Mouse (Mus musculus): ENCODE data around the gene Tkfc.
"Not testable (repeated sequence)": the region's sequence is repeated elsewhere in the genome, so short reads cannot be mapped to it uniquely, and the experiment has no call there.

Gene Tkfc

GRCm38 (mm10) chr19:10587231-10587630 is 18.2 kb downstream of the Tkfc start:
- no peak for DNase-seq

GRCm38 (mm10) chr19:10585112-10585511 is 20.3 kb downstream of the Tkfc start:
- DNase-seq, result no peak

DNA sequence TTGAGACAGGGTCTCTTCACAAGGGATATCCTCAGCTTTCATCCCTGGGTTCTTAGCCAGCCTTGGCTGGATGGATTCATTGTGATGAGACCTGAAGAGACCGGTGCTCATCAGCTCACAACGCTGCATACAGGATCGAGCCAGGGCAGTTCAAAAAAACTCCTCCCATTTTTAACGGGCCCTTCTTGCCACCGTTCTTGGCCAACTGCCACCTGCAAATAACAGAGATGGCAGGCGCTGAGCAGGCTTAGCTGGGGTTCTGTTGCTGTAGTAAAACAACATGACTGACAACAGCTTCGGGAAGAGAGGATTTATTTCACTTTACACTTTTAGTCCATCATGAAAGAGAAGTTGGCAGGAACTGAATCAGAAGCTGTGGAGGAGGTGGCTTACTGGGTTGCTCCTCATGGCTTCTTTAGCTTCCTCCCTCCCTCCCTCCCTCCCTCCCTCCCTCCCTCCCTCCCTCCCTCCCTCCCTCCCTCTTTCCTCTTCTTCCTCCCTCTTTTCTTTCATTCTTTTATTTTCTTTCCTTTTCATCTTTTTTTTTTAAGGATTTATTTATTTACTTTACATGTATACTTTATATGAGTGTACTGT is 21.8 kb downstream of the Tkfc start:
- no peak for DNase-seq

DNA sequence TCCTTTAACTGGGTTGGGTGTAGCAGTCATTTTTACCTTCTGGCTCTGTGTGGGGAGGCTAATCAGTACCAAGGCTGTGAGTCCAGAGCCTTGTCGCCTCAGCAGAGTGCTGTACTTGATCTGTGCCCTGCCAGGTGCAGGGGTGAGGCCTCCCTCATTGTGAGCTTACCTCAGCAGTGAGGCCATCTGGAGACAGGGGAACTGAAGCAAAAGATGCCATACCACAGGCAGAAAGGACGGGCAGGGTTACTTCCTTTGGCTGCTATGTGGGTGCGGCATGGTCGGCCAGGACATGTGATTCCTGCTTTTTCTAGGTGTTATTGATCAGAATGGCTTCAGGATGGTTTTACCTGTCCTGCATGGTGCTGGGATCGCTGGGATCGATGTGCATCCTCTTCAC is 23.5 kb downstream of the Tkfc start:
- no peak for DNase-seq

DNA sequence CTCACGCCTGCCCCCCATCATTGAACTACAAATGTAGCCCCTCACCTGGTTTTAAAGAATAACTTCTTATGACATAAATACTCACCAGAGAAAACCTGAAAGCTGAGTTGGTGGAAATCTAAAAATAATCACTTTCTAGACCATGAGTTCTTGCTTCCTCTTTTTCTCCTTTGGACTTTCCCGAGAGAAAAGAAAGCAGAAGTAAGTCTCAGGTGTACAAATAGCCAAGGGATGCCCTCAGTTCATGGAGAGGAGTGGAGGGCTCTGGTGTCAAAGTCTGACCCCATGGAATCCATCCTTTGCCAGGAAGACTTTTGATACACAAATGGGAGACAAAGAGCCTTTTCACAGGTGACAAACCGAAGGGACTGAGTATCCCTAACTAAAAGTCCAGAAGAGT is 24.7 kb downstream of the Tkfc start:
- DNase-seq, result no peak

- DNase-seq, result no peak
These were observed 25.4 kb downstream of the Tkfc start for GRCm38 (mm10) chr19:10580102-10580501.

DNA sequence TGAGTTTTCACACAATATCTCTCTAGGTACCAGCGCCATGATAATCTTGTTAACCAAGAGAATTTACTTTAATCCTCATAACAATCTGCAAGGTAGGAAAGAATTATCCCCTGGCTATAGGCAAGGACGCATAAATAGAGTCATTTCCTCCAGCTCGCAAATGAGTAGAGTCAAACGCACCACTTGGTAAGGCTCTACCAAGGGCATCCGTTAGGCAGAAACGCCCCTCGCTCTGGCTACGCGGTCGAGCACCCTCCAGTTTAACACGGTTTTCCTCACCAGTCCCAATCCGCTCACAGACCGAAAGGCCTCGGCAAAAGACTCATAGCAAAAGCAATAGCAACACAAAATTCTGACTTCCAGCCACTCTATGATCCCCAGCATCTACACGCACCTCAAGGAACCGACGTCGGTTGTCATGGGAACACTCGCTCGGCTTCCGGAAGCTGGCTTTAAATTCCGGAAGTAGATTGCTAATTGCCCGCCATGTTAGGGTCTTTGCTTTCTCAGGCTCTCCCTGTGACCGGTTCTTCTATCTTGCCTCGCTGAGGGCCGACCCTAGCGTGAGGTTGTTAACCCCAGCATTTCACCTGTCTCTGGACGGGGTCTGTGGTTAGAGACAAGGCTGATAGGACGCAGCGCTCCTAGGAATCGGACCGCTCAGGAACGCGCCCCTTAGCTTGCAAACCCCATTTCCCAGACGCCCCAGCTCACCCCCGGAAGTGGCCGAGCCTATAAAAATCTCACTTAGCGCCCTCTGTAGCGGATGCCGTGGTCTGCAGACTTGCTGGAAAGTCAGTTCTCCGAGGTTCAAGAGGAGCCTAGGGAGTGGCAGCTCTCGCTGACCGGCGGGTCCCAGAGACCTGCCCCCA is 28.5 kb downstream of the Tkfc start, which contains the start of the genes Cyb561a3 and Tmem138:
Gene Cyb561a3 (plus strand): TSS at position 483 of the 872 bp plus-strand sequence.
Gene Tmem138 (minus strand): TSS at position 673 of the 872 bp plus-strand sequence.
- DNase-seq, result peak; percentile 97

- no peak for DNase-seq
These were observed 35.8 kb downstream of the Tkfc start for GRCm38 (mm10) chr19:10569627-10570026.

- DNase-seq, result no peak
These were observed 40.2 kb downstream of the Tkfc start for GRCm38 (mm10) chr19:10565217-10565616.

GRCm38 (mm10) chr19:10564278-10564677 is 41.2 kb downstream of the Tkfc start:
- no peak for DNase-seq

DNA sequence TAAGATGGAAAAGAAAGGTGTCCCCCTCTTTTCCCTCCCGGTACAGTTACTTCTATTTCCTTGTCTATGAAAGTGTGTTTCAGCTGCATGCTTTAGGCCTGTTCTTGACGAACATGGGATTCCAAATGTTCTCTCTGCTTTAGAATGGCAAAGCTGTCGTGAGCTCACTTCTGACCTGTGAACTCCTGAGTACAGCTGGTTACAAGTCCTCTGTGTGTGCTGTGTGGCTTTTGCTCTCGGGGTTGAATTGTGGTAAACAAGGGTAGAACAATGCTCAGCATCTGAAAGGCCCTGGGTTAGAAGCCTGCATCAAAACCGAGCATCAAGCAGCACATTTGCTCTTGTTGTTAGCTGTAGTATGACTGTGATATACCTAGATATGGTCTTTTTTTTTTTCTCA is 43.1 kb downstream of the Tkfc start:
- no peak for DNase-seq

DNA sequence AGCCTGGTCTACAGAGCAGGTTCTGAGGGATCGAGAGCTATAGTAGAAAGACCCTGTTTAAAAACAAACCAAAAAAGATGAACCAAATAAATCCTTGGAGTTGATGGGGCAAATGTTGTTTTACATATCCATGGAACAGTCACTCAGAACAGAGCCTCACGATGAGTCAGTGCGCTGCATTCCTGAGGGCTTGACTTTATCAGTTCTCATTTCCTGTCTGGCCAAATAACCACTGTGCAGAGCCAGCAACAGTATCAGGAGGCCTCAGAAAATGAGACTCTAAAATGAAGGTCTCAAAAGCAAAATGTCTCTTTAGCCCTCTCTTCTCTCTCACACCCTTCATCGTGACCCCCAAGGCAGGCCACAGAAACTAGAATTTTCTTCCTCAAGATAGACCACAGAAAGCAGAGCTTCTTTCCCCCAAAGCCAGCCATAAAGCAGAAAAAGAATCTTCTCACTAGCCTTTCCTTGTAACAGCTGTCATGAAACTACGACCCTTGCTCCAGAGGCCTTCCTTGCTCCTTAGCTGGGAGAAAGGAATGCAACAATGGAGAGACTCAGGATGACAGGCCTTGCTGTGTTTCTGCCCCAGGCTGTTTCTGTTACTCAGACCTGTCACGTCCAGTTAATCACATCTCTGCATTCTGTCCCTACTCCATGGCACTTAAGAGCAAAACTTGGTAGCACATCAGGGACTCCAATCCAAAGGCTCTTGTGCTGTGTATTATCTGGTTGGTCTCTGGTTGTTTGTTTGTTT is 43.7 kb downstream of the Tkfc start:
- DNase-seq, result peak; percentile 57

- DNase-seq, result peak; percentile 42
These were observed 45.3 kb downstream of the Tkfc start for GRCm38 (mm10) chr19:10560108-10560507.

GRCm38 (mm10) chr19:10557837-10558375 is 47.5 kb downstream of the Tkfc start:
- not testable (repeated sequence) for DNase-seq

- DNase-seq, result no peak
These were observed 48.0 kb downstream of the Tkfc start for GRCm38 (mm10) chr19:10557430-10557829.

GRCm38 (mm10) chr19:10557001-10557400 is 48.5 kb downstream of the Tkfc start:
- no peak for DNase-seq

DNA sequence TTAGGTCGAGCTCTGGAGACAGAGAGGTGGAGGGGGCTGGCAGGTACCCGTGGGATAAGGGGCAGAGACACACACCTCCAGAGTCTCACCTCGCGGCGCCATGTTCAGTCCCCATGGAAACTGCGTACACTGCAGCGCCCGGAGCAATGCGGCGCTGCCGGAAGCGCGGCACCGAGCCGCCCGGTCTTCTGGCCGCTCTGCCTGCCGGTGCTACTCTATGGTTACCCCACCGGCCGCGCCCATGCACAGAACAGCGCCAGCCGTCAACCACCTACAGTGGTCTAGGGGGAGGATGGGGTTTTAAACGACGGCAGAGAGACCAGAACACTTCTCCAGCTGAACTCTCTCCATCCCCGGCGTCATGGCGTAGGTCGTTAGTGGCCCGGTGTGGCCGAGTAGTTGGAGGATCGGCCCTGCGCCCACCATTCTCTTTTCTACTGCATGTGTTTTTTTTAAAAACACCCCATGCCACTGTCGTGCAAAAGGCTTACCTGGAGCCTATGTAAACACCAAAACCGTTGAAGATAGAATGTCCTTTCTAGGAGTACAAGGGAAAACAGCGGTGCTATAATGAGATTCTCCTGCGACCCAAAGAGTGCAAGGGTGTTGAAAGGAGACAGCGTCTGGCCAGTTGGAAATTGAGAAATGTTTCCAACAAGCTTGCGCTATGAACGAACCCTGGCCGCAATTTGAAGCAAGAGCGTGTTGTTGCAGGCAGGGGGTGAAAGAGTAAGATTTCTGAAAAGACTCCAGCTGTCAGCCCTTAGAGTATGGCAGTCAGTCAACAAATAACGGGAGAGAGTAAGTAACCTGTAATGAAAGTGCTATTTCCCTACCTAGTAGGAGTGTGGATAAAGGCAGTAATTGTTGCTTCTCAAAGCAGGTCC is 49.6 kb downstream of the Tkfc start, which contains the start of gene Tmem216:
Gene Tmem216 (minus strand): TSS at position 615 of the 887 bp plus-strand sequence.
- peak; percentile 88 for DNase-seq

GRCm38 (mm10) chr19:10539454-10539853 is 66.0 kb downstream of the Tkfc start:
- no peak for DNase-seq
